Mouse (Mus musculus) lung, postnatal 10 days (tissue): Measurements from ENCODE around the gene Gast.
"Not testable (repeated sequence)": the region's sequence is repeated elsewhere in the genome, so short reads cannot be mapped to it uniquely, and the experiment has no call there.

Experiments
- DNase-seq: peaks from one replicate; pipeline ENCODE4 v3.0.0; 2021

Gene Gast

DNA sequence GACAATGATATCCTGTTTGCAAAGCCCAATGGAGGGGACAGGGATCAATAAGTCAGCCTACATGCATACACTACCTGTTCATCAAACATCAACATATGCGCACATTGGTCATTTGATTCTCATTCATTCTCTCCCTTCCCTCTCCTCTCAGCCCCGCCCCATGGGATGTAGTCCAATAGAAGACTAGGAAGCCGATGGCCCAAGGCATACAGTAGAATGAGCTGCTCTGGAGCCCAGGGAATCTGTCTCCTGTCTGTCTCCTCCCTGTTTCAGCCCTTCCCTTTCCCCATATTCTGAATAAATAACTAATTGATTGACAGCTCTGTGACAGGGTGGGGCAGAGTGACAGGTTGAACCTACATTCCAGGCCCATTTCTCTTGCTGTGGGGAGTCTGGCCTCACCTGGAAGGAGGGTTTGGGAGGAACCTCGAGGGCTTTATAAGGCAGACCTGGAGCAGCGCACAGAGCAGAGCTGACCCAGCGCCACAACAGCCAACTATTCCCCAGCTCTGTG, at the start of gene Gast:
TSS of gene Gast (plus strand) at position 464 of the 514 bp plus-strand sequence.
- no peak for DNase-seq

DNA sequence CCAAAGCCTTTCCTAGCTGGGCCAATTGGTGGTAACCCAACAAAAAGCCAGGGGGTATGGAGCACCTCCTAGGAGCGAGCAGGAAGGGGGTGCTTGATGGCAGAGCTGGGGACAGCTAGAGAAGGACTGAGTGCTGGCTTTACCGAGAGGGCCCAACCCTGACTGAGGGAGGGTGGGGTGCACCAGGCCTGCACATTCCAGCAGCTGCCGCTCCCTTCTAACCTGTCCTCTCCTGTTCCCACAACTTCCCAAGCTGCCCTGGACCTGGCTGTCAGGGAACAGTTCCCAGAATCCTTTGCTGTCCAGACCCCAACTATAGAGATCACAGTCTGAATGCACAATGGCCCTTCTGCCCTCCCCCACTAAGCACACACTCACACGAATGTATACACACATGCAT, 49.2 kb upstream of the Gast start:
- no peak for DNase-seq

DNA sequence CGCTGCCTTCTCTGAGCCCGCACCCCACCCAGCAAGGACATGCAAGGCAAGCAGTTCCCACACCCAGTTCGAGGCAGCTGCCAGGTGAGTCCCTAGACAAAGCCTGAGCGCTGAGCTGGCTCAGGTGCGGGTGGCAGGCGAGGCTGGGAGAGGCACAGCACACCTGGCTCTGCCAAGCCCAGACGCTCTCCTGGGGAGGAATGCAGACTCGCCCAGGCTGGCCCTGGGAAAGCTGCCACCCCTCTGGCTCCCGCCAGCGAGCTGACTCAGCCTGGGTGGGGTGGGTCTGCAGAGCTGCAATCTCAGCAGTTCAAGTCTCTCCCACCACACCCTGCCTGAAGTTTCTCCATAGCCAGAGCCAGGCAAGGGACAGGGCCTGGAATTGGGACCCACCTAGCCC, 47.2 kb upstream of the Gast start:
- DNase-seq, result peak; percentile 73

DNA sequence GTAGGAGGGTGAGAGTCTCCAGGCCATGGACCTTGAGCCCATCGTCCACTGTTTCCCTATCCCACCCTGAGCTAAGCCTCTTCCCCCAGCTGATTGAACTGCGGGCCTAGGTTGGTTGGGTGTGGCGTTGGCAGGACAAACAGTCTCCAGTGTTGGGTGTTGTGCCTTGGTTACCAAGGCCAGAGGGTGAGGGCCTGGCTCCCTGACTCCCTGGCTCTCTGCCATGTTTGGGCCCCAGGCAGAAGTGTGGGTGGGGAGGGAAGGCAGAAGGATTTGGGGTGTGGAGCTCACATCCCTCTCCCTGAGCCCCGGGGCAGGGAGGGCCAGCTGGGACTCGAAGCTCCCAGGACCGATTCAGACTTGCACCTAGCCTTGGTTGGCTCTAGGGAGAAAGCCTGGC, 45.3 kb upstream of the Gast start:
- DNase-seq, result peak; percentile 75

DNA sequence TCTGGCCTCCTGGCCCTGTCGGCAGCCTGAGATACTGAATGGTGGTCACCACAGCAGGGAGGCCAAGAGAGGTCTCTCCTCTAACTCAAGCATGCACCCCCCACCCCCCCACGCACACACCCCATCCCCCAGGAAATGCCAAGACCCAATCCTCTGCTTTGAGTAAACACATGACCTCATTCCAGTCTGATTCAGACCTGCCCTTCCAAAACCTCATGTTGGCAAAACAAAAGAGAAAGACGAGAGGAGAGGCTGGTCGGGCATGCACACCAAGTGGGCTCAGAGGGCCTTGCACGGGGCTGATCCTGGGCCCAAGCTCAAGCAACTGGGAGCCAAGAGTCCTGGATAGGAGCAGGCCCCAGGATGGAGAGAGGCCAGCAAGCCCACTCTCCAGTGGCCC, 44.0 kb upstream of the Gast start:
- DNase-seq, result peak; percentile 48

DNA sequence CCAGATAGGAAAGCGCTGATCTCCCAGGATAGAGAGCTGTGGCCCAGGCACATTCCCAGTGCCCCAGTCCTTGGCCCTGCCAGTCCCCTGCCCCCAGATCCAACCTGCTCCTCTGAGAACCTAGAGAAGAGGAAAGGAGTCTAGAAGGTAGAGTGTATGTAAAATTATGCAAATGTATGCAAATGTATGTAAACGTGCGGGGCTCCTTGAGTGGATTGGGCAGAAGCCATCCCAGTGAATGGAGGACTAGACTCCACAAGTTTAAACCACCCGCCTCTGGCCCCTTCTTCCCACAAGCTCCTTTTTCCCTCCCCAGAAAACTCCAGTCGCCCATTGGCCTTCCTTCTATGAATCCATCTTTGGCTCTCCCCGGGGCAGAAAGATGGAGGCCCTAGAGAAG, 41.3 kb upstream of the Gast start:
- DNase-seq, result no peak

DNA sequence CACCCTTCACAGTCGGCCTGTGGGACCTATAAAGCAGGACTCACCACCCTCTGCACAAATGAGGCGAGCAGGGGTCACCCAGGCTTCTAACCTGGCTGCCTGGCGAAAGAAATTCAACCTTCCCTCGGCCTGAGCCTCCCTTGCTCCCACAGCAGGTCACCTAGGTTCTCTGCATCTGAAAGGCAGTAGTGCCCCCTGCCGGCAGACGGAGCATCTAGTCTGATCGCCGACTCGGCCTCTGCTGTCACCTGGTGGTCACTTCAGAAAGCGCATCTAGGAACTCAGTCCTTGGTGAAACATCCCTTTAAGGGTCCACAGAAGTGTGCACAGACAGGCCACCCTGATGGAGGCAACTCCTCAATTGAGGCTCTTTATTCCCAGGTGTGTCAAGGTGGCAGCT, 38.9 kb upstream of the Gast start:
- DNase-seq, result peak; percentile 87

DNA sequence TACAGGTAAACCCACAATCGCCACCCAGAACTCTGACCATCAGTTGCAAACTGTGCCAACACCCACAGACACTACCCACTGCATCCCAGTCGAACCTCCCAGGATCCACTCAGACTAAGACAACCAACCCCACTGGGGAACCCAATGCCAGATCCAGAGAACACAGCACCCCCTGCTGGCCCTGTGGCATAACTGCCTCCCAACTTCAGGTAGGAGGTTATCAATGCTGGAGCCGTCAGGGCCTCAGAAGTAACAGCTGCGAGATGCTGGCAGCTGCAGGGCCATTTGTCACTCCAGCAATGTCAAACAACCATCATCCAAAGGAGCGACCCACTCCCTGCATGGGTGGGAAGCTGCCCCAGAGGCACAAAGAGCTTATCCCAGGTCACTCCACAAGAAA, 36.4 kb upstream of the Gast start:
- DNase-seq, result no peak

DNA sequence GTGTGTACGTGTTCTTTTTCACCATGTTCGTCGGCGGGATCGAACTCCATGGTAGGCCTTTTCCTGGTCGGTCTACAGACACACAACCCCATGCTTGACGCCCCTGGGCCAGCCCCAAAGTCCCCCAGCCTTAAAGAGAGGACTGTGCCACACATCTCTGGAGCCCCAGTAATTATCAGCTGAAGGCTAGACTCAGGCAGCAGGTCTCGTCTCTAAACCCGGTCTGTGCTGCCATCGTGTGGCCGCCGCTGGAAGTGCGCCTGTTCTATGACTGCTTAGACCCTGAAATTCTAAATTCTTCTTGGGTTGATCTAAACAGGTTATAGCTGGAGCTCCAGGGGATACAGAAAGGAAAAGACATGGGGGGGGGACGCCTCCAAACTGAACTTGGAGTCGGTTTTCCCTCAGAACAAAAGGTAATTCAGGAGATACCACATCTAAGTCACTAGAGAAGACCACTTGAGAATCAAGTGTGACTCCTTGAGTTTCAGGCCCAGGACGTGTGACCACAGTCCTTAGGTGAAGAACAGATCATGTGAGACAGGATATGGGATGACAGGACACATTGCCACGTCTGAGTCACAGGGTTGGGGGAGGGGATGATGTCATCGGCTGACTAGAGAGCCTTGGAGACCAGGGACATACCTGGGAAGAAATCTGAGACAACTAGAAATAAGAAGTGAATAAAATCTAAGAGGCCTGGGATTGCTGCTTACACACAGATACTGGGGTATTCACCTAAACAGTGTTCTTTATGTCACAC, 35.8 kb upstream of the Gast start:
- peak; percentile 87 for DNase-seq

DNA sequence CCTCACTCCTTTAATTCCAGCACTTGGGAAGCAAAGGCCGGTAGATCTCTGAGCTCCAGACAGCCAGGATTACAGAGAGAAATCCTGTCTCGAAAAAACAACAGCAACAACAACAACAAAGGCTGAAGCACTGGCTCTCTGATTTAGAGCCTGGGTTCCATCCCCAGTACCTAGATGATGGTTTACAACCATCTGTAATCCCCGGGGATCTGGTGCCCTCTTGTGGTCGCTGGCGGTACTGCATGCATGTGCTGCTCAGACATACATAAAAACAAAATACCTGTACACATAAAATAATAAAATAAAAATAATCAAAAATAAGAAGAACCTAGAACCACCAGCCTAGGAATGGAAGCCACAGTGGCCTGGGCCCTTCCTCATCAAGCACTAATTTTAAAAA, 33.9 kb upstream of the Gast start:
- peak; percentile 63 for DNase-seq

DNA sequence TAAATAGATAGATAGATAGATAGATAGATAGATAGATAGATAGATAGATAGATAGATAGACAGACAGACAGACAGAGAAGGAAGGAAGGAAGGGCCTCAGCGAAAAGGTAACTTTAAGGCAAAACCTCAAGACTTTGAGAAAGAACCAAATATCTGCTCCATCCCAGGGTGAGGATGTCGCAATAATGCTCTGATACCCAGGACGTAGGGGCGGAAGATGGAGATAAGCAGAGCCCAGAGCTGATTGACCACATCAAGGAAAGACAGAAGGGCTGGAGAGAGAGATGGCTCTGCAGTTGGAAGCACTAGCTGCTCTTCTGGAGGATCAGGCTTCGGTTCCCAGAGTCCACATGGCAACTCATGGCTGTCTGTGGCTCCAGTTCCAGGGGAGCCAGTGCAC, 32.9 kb upstream of the Gast start:
- no peak for DNase-seq

DNA sequence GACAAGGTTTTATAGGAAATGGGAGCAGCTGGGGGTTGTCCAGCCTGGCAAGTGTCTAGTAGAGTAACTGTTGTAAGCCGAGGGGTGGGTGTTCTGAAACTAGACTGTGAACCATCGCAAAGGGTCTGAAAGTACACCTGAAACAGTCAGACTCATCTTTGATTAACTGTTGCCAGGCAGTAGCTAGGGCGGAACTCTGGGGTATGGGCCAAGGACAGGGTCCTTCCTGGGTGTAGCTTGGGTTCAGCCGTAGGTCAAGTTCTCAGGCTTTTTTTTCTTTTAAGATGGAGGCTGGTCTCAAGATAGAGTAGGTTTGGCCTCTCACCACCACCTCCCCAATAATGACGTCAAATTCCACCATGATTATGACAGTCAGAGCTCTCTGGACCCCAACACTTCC, 26.3 kb upstream of the Gast start:
- no peak for DNase-seq

DNA sequence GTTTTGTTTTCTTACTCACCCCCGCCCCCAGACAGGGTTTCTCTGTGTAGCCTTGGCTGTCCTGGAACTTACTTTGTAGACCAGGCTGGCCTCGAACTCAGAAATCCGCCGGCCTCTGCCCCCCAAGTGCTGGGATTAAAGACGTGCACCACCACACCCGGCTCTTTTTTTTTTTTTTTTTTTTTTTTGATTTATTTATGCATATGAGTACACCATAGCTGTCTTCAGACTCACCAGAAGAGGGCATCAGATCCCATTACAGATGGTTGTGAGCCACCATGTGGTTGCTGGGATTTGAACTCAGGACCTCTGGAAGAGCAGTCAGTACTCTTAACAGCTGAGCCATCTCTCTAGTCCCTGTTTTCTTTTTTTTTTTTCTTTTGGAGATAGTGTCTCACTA, 25.5 kb upstream of the Gast start:
- DNase-seq, result not testable (repeated sequence)

DNA sequence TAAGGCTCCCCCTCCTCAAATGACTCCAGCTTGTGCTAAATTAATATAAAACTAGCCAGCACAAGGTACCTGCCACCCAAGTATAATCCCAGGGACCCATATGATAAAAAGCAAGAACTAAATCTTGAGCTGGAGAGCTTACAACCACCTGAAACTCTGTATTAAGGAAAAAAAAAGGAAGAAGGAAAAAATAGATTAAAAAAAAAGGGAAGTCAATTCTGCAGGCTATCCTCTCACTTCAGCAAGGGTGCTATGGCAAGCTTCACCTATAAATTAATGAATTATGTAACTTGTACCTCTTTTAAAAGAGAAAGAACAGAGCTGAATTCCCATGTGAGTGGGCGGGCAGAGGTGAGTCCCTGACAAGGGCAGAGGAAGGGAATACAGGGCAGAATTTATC, 22.6 kb upstream of the Gast start:
- no peak for DNase-seq

DNA sequence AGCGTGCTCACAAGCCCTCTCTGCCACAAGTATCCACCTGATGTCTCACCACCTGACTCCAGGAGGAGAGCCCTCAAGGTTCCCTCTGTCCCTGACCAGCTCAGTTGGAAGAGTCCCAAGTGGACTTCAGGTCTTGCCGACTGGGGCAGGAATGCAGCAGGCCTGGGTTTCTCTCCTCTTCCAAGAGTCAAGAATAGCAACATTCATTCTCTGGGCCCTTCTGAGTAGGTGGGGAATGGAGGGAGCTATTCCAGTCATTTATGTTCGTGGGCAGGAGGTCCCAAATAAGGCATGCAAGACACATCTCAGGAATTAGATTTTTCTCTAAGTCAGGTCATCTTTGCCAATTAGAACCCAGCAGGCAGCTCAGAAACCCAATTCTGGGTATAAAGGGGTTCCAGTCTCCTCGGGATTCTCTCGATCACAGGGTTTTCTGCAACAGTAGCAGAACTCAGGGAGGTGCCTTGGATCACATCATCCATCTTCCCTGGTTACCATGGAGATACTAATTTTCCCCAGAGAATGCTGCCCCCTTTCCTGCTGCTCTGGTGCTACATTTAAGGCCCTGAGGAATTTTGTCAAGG, 22.0 kb upstream of the Gast start:
- DNase-seq, result peak; percentile 68

DNA sequence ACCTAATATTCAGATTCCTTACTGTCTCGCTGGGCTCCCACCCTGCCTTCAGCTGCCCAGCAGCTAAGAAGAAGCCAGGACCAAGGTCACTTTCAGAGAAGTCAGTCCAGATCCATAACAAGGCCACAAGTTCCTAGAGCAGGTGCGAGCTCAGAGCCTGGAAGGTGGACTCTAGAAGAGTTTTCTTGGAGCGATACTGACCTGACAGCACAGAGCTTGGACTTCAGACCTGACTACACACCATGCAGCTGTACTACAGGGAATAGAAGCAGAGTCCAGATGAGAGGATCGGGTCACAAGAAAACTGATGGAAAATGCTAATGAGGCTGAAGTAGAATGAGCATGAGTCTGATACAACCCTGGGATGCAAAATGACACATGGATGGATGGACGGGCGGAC, 20.8 kb upstream of the Gast start:
- no peak for DNase-seq

DNA sequence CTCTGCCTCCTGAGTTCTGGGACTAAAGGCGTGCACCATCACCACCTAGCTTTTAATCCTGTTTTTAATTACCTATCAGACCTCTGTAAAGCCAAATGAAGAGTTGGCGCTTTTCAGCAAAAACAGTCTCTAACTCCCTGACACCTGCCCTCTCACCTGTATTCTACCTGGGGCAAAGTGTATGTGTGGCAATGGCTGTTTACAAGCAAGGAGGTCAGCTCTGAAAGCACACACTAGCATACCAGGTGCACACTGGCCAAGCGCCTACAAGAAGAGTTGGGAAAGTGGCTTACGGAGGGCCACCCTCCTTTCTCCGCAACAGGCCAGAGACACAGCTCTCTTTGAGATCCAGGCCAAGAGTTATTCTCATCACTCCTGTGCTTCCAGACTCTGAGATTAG, 18.8 kb upstream of the Gast start:
- DNase-seq, result no peak

DNA sequence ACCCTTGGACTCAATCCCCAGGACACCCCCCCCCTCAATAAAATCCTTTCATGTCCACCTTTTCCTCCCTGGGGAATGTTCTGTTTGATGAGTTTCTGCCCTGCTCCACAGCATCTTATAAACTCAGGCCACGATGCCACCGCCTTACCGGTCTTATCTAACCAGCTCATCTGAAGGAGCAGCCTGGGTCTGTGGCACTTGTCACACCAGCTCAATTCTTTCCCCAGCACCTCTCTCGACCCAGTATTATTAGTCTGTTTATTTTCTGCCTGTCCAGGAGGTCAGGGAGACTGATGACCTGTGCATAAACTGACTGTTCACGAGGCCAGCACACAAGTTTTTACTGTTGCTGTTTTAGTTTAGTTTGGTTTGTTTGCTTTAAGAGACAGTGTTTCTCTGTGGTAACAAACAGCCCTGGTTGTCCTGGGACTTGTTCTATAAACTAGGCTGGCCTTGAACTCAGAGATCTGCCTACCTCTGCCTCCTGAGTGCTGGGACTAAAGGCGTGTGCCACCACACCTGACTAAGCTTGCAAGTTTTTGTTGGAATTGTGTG, 16.3 kb upstream of the Gast start:
- no peak for DNase-seq

DNA sequence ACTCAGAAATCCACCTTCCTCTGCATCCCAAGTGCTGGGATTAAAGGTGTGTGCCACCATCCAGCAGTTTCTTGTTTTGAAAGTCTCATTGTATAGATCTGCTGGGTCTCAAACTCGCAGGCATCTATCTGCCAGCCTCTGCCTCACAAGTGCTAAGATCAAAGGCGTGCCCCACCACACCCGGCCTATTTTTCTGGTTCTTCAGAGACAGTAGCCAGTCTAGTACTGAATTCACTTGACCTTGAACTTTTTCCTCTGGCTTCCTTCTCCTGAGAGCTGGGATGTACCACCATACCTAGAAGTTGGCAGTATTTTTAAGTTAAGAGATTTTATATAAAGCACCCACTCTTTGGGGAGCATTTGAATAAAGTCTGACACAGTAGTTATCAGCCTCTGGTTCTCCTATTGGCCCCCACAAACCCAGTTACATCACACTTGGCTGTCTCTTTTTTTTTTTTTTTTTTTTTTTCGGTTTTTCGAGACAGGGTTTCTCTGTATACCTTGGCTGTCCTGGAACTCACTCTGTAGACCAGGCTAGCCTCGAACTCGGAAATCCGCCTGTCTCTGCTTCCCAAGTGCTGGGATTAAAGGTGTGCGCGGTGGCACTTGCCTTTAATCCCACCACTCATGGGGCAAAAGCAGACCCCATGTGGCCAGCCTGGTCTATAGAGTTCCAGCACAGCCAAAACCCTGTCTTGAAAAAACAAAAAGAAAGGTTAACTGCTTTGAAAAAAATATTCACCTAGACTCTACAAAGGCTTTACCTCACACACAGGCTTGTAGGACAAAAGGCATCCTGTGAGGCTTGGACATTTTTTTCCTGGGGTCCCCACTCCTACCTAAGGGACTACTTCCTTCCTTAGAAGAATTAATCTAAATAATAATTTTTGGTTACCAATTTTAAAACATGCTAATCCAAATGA, 15.4 kb upstream of the Gast start:
- DNase-seq, result no peak

DNA sequence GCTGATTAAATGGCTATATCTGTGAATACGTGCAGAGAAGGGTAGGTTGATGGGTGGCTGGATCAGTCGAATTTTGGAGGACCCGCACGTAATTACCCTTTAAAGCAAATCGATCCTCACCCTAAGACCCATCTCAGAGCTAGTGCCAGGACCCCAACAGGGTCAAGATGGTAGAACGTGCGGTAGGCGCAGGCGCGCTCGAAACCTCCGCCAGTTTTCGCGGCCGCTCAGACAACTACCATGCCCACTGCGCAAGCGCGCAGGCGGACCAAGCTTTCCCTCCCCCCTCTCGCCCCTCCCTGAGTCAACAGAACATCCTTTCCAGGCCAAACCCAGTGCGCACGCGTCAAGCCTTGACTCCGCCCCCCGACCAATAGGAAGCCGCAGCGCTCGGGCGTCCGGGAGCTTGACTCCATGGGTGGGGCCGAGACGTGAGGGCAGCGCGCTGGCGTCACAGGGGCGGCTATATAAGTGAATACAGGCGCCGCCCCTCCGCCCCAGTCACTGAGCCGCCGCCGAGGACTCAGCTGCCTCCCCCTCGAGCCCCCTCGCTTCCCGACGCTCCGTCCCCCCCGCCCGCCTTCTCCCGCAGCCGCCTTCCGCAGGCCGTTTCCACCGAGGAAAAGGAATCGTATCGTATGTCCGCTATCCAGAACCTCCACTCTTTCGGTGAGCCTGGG, 14.6 kb upstream of the Gast start, which contains the start of gene Eif1:
TSS of gene Eif1 (plus strand) at position 394 of the 680 bp plus-strand sequence.
- DNase-seq, result peak; percentile 100

DNA sequence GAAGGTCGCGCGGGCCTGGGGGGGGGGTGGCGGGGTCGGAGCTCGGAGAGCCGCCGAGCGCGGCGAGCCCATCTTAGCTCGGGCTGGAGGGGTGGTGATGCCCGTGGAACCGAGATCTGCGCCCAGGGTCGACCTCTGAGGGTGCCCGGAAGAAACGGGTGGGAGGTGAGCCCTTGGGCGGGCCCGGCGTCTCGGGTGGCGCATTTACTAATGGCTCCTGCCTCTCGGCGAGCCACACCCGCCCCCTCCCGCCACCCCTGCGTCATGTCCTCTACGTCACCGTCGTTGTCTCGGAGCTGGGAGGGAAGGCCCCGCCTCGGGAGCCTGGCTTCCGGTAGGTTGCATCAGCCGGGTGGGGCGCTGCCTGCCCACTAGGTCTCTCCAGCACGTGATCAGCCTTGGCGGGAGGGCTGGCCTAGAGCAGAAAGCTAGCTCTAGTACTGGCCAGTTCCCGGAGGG, 14.0 kb upstream of the Gast start:
- peak; percentile 99 for DNase-seq

DNA sequence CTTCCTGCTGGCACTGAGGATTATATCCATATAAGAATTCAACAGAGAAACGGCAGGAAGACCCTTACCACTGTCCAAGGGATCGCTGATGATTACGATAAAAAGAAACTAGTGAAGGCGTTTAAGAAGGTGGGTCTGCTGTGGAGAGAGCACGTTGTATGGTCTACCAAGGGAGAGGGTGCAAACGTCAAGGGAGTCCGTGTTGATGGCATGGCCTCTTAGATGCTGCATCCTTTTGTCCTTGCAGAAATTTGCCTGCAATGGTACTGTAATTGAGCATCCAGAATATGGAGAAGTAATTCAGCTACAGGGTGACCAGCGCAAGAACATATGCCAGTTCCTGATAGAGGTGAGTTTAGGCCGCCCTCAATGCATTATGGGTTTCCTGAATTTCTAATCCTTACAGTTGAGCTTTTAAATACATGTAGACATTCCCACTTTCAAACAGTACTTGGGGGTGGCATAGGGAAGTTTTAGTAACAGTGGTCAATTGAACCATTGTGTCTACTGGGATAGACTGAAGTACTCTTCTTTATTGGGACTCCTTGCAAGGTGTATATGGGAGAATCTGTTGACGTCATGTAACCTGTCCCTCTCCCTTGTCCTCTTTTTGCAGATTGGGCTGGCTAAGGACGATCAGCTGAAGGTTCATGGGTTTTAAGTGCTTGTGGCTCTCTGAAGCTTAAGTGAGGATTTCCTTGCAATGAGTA, 13.4 kb upstream of the Gast start:
- not testable (repeated sequence) for DNase-seq
